Mouse (Mus musculus) A20 (cell line): ENCODE measurements at regions not wholly inside any gene's neighbourhood (a gene's known extent, or its start where the extent isn't known, plus 50 kb on each side); places are given as distances from the start of the nearest gene placed in this dataset.

Experiments
- DNase-seq: peaks from one replicate; pipeline ENCODE4 v3.0.0-alpha.2; 2011; ENCODE audit warnings: low read depth, low spot score

DNA sequence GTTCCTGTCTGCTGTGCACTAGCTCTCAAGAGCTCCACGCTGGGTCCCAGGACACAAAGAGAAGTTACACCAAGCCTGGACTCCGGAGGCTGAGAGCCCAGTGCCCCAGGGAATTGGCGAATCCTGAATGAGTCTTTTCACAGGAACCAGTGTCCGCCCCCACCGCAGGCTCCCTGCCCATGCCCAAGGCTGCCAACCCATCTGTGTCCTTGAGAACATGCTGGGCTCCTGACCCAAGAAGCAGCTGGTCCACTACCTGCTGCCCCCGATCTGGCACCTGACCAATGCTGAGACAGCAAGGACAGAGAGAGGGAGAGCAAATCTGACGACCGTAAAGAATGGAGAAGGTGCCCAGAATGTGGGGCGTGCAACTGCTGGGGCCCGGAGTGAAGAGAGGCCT, 85.2 kb upstream of the Cplx2 start:
- no peak for DNase-seq

DNA sequence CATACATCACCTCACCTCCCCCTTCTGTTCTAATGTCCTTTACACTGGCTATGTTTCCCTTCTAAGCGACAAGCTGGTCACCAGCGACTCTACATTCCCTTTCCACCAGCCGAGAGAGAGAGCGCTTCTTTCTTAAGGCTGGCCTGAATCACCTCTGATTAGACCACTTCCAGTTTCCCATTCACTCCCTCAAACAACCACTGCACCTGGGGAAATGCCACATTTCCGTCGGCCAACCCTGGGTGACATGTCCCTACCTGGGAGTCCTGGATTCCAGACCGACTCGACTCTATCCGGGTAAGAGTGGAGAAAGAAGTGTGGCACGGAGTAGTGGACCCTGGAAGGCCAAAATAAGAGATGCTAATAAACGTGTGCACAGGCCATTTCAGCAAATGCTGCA, 84.5 kb upstream of the Cplx2 start:
- no peak for DNase-seq

DNA sequence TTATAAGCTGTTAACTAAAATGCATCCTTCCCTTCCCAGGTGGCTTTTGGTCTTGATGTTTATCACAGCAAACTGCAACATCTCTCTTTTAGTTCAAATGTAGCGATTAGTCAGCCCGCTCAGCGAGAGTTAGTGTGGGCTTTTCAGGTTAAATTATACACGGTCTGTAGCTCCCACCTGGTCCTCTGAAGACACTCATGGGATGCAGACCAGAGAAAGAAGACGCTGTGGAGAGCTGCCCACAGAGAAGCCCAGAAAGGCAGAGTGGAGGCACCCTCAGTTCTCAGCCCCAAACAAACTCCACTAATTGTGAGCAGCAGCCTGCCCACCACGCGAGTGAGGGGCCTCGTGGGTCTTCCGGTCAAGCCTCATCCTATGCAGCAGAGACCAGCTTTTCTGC, 81.1 kb upstream of the Cplx2 start:
- DNase-seq, result no peak

DNA sequence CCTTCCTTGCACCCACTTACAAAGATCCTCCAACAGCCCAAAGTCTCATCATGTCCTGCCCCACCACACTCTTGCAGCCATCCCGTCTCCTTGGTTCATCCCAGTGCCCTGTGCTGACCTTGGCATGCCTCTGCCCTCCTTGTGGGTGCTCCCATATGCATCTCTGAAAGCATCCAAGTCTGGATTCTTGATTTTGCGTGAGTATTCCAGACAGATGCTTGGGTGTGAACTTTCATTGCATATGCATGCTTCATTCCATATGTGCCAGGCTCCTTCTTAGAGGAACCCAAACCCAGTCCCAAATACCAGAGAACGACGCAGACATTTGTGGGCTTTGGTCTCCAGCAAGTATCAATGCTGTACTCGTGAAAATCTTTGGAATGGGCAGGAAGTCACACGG, 78.8 kb upstream of the Cplx2 start:
- no peak for DNase-seq

DNA sequence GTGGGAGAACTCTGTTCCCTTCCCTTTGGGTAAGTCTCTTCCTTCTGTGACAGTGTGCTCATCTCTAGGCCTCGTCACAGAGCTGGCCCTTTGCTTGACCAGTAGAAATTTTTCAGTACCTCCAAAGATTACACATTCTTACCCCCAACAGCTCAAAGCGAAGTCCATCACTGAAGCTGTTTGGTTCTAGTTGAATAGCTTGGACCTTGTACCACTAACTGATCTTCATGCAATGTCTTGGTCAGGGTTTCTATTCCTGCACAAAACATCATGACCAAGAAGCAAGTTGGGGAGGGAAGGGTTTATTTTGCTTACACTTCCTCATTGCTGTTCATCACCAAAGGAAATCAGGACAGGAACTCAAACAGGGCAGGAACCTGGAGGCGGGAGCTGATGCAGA, 78.1 kb upstream of the Cplx2 start:
- no peak for DNase-seq

DNA sequence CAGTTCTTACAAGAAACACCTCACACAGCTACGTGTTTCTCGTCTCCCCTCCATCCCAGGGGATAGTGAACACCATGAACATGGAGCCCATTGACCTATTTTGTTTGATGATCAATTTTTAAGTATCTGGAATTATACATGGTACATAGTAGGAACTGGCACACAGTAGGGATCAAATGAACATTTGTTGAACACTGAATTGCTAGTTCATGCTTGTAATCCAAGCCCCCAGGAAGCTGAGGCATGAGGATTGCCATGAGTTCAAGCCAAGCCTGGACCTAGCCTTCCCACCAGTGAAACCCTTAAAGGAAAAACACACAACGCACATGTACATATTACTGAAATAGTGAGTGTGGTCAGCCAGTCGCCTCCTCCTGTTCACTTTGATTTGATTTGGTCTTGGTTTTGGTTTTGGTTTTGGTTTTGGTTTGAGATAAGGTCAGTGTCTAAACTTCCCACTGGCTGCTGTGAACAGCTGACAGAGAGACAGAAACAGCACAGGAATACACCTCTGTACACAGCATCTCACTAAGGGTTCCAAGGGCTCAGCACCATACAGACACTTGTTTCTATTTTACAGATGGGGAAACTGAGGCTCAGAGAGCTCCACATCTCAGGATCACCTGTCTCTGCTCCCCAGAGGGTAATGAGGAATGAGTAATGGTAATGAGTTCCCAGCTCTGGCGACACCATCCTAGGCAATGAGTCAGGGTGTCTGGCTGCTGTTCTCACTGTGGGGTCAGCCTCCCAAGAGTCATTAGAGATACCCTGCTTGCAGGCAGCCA, 75.5 kb upstream of the Cplx2 start:
- DNase-seq, result no peak

DNA sequence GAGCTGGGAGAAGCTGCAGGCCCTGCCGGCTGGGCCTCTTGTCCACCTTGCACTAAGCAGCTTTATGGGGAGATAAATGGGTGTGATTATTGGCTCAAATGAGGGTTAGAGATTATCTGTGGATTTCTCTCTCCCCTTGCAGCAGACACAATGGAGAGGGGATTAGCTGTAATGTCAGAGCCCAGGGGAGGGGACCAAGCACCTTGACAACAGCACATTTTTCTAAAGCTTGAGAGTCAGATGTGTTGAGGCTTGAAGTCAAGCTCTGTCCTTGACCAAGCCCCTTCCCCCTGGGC, 74.9 kb upstream of the Cplx2 start:
- no peak for DNase-seq

DNA sequence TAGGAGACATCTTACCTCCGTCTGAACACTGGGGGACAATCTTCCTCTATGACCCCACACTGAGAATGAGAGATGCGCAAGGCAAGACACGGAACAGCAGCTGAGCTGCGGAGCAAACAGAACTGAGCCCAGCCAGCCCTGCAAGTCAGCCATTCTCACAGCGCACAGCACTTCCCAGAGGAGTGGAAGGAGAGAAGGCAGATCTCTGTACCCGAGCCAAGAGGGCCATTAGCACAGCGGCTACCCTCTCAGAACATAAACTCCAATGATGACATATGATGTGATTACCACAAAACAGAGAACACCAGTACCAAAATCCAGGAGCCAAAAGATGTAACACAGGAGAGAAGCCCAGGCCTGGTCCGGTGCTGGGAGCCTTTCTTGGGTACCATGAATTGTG, 72.3 kb upstream of the Cplx2 start:
- DNase-seq, result no peak

DNA sequence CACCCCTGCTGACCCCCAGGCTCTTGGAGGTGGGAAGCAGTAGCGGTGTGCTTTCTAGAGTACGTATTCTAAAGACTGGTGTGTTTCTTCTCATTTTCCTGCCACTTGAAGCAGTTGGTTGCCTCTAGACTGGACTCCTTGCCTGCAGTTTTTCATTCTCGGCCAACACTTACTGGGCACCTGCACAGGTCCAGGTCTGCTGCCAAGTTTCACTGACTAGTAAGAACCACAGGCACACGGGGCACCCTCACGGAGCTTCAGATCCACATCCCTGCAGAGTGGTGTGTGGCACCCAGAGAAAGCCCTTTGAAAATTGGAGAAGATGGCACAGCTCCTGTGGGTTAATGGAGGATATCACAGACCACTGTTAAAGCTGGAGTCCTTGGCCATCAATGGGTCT, 71.9 kb upstream of the Cplx2 start:
- DNase-seq, result no peak

DNA sequence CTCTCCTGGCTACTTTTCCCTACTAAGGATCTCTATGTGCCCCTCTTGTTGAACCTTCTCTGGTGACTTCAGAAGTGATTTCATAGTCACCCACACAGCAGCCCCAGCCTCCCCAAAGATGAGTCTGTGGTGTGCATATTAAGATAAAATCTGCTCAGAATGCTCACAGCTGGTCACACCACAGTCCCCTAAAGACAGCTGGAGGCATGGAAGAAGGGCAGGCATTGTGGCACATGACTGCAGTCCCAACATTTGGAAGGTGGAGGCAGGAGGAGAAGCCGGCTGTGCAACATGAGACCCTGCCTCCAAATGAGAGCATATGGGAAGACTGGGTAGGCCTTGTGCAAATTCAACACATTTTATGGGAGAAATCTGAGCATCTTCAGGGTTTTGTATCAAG, 70.0 kb upstream of the Cplx2 start:
- DNase-seq, result no peak

DNA sequence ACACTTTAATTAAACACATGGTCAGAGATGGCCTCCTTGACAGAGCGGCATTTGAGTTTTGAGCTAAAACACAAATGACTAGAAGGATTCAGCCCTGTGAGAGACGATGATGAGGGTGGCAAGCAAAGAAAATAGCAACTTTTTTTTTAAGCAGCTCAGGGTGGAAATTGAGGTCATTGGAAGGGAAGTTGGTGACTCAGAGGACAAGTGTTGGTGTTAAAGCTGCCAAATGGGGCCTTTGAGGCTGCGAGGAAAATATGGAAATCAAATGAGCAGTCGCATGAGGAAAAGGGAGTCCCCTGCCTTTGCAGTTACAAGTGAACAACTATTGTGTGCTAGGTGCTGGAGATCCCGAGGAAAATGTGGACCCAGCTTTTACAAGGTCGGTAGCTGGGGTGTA, 69.5 kb upstream of the Cplx2 start:
- DNase-seq, result no peak

DNA sequence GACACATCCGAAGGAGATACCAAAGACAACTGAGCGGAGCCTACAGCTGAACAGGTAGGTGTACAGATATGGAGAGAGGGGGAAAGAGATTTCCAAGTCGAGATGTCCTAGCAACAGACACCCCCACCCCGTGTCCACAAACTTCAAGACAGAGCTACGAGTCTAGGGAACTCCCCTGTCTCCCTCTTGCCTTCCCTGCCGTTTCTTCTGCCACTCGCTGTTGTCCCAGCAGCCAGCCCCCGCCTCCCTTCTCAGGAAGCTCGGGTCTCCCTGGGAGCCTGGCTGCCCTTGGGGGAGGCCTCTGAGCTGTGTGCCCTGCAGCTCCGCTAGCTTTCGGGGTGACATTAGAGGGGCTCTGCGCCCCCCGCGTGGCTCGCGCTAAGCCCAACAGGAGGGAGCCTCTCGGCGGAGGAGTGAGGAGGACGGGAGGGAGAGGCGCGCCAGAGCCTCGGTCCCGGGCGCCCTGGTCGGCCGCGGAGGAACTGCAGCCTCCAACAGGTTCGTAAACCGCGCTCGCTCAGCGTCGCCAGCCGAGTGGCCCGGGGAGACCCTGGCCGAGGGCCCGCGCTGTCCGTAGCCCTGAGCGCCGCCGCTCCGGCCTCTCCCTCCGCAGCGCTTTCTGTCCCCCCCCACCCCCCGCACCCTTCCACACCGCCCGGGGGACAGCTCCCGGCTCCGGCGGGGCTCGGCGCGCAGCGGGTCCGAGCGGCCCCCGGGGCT, 68.6 kb upstream of the Cplx2 start:
- DNase-seq, result no peak

DNA sequence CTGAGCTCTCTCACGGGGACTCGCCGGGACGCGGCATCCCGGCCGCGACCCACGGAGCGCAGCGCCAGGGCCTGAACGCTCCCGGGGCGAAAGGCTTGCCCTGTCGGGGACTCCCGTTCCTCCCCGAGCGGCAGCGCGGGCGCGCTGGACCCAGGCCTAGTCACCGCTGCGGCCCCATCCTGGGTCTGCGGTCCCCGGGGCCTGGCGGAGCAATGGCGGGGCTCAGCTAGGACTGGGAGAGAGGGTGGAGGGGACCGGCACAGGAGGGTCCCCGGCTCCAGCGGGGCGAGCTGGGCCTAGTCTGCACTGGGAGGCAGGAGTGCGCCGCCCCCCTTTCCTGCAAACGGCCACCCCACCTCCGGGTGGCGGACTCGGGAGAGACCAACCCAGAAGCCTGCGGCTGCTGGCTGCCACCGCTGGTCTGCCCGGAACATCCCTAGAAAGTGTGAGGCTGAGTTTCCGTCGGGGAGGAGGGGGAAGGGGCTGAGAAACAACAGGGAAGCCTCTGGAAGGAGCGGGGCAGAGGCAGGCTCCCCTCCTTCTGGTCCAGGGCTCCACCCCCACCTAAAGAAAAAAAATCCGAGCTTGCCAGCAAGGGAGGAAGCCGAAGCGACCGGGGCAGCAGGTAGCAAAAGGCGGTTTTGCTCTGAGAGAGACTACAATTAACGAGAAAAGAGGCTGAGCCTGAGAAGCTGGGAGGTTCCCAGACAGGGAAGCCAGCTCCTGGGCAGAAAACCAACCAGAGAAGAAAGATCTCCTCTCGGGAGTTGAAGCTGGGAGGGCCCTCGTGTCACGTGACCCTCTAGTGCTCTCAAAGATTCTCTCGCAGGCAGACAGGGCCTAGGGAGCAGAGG, 67.9 kb upstream of the Cplx2 start:
- DNase-seq, result no peak

DNA sequence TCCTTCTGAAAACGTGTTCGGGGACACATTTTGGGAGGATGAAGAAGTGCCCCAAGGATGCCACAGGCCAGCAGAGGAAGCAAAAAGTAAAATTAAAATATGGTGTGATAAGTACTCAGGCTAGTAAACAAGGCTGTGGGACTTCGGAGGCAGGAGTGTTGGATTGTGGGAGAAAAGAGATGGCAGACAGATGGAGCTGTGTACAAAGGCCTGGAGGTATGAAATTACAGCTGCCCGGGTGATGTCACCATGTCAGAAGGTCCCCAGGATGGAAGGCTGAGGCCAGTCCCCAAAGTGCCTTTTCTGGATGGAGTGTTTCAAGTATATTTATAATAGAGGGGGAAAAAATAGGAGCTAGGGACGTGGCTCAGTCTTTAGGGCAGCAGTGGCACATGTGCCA, 66.9 kb upstream of the Cplx2 start:
- DNase-seq, result no peak

DNA sequence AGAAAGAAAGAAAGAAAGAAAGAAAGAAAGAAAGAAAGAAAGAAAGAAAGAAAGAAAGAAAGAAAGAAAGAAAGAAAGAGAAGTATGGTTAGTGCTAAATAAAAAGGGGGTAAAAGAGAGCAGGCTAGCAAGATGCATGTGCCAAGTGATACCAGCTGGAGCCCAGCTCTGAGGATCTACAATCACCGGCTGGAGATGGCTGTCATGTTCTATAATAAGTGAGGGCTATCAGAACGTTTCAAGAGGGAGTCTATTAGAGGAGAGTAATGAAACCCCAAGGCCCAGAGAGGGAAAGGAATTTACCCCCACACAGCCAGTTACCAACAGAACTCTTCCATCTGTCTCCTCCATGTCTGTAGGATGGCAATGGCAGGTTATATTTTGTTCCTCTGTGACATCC, 62.6 kb upstream of the Cplx2 start:
- no peak for DNase-seq

DNA sequence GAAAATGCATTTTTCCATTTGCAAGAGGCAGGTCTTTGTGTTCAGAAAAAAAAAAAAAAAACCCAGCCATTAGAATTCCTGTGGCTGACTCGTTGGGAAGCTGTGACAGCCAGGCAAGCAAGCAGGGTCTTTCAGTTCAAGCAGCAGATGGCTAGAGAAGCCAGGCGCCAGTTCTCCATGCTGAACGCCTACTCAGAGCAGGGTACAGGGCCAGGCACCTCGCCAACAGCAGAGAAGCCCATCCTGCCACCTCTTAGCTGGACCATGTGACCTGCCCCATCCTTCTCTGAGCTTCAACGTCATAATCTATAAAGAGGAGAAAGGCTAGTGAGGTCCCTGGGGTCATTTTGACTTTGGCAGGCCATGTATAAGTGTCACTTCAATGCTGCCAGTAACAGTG, 61.8 kb upstream of the Cplx2 start:
- DNase-seq, result no peak

DNA sequence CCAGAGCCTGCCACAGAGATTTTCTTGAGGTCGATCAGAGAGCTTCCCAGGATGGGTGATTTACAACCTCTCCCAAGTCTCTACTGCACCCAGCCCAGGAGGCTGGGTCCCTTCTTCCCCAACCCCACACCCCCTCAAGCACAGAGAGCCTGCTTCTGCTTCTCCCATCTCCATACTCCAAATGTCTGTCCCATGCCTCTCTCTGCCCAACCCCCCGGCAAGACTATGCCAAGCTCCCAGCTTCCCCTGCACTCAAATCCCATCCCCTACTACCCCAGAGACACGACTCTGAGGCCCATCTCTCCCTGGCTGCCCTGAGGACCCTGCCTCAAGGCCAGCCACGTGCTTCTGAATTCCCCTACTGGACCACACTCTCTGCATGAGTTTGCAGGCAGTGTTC, 61.0 kb upstream of the Cplx2 start:
- DNase-seq, result no peak

DNA sequence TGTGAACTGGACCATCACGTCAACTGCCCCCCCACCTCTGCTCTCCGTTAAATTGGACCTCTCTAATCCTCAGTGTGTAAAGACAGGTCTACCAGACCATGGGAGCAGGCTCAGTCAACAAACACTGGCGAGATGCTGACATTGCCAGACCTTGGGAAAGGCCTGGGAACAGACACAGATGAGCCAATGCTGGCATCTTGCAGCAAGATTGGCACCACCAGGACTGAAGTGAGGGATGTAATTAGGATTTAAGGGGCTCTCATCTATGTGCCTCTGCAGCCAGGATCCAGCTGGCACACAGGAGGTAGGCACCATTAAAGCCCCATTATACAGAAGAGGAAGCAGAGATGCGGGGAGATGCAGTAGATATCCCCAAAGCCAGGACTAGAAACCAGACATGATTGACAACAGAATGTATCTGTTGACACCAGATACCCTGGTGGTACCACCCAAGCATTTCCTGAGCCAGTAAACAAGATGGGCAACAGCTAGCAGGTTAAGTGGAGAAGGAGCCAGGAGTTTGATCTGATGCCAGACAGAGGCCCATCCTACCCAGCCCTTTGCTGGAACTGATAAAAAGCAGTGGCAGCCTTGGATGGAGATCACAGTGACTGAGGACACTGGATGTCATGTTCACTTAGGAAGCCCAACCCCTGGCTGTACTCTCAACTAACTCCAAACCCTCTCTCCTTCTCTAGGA, 59.7 kb upstream of the Cplx2 start:
- no peak for DNase-seq

DNA sequence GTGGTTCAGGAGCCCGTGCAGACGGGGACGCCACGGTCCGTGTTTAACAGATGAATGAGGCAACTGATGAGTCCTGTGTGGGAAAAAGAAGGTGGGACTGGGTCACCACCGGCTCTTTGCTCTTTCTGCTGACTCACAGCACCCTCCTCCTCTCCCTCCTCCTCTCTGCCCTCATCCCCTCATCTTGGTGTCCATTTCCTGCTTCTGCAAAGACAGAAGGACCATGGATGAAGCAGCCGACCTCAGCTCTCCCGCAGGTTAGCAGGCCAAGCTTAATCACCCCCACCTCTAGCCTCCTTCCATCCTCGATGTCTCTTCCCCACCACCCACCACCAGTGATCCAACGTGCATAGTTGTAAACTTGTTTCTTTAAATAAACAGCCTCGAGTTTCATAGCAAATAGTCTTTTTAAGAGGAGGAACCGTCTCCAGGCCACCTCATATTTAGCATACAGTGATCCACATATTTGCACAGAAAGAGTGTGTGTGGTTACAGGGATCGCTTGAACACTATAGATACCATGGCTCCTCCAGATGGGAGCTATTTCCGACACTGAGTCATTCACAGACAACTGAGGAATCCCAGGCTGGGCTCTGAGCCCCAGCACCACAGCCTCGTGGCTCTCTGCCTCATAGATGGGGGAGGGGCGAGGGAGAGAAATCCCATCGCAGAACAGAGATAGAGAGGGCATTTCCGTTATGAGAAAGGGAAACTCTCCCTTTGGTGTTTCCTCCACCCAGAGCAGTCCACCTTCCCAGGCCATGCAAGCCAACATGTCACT, 58.6 kb upstream of the Cplx2 start:
- no peak for DNase-seq

DNA sequence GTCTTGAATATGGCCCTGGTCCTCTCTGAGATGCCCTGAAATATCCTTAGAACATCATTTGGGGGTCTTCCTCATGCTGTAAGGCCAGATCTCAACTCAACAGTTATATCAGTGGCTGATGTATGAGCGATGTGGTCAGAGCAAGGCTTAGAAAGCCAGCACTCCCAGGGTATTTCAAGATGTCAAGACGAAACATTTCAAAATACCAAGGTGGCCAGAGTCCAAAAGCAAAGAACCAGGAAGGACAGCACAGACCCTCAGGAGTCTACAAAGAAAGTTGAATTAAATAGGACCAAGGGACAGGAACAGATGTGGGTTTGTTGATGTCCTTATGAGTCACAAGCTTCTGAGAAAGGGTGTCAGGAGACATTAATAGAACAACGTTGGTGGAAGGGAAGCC, 55.8 kb upstream of the Cplx2 start:
- no peak for DNase-seq

DNA sequence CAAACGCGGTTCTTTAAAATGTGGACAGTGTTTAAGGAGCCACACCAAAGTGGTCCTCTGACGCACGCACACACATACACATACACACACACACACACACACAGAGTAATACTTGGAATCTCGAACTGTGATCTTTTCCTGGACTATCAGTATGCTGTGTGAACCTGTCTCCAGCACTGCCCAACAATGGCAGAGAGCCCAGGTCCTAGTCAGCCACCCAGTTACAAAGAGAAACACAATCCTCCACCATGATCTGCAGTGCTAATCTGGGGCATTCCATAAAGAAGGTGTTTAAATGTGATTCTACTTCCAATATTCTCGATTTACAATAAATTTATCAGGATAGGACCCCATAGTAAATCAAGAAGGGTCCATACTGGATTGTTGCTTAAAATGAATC, 54.2 kb upstream of the Cplx2 start:
- no peak for DNase-seq
